Mouse (Mus musculus) E14TG2a.4 (cell line): ENCODE results near the gene Tdp2.

Source experiments
- H3K27me3 ChIP-seq: 2 replicates; pipeline ENCODE4 v1.6.1; 2014; ENCODE audit warnings: low read length, control low read depth; ENCODE audit not compliant: insufficient read depth
- H3K36me3 ChIP-seq: 2 replicates; pipeline ENCODE4 v1.6.1; 2014; ENCODE audit warnings: low read length, control low read depth; ENCODE audit not compliant: insufficient read depth
- H3K4me1 ChIP-seq: replicated peaks from 2 replicates; pipeline ENCODE4 v1.6.1; 2014; ENCODE audit warnings: low read depth, low read length, control low read depth
- H3K4me3 ChIP-seq: replicated peaks from 2 replicates; pipeline ENCODE4 v1.5.1; 2014; ENCODE audit warnings: mild to moderate bottlenecking, low read length
- H3K9me3 ChIP-seq: 2 replicates; pipeline ENCODE4 v1.6.1; 2014; ENCODE audit warnings: low read length, control low read depth
- CTCF ChIP-seq: conservative IDR thresholded peaks from 2 replicates; pipeline ENCODE4 v1.5.1; 2014; ENCODE audit warnings: low read length
- NANOG ChIP-seq: IDR thresholded peaks from 2 replicates; pipeline ENCODE4 v1.6.1; 2014; ENCODE audit warnings: borderline replicate concordance, low read length, mixed read lengths
- POU5F1 ChIP-seq: IDR thresholded peaks from 2 replicates; pipeline ENCODE4 v1.6.1; 2014; ENCODE audit warnings: low read length, borderline replicate concordance

Tdp2 gene

GRCm38 (mm10) chr13:24799925-24800673 lies 31.4 kb upstream of the Tdp2 start:
- H3K9me3 ChIP-seq: no peaks in the 10 kb centered on the region
- H3K27me3 ChIP-seq: no peaks in the 10 kb centered on the region
- peaks cover 41% of the 10 kb centered on the region for H3K4me1 ChIP-seq
- peaks cover 23% of the 10 kb centered on the region for H3K36me3 ChIP-seq
- TF ChIP-seq CTCF (no peak), POU5F1 (no peak), NANOG (no peak)
- peak overlapping the region; percentile 77 for H3K4me3 ChIP-seq

- Histone ChIP-seq H3K27me3 (no peaks in the 10 kb centered on the region), H3K4me3 (peak overlapping the region; percentile 97), H3K36me3 (peaks cover 30% of the 10 kb centered on the region), H3K9me3 (no peaks in the 10 kb centered on the region), H3K4me1 (peaks cover 41% of the 10 kb centered on the region)
- TF ChIP-seq CTCF (no peak), NANOG (no peak)
These were observed 30.7 kb upstream of the Tdp2 start for GRCm38 (mm10) chr13:24800674-24801307.

- Histone ChIP-seq H3K4me3 (peak within 1 kb of the TSS; percentile 97), H3K27me3 (no peaks in the 10 kb centered on the region), H3K4me1 (peaks cover 44% of the 10 kb centered on the region), H3K36me3 (peaks cover 36% of the 10 kb centered on the region), H3K9me3 (no peaks in the 10 kb centered on the region)
- TF ChIP-seq CTCF (no peak), NANOG (no peak), POU5F1 (no peak)
These were observed 30.1 kb upstream of the Tdp2 start, which contains the start of gene BC005537 for GRCm38 (mm10) chr13:24801308-24801921. Gene BC005537 (plus strand): TSS chr13:24801657.

- Histone ChIP-seq H3K9me3 (no peaks in the 10 kb centered on the region), H3K4me3 (peak overlapping the region; percentile 97), H3K27me3 (no peaks in the 10 kb centered on the region), H3K4me1 (peaks cover 46% of the 10 kb centered on the region), H3K36me3 (peaks cover 42% of the 10 kb centered on the region)
- no peak for TF ChIP-seq CTCF
- TF ChIP-seq POU5F1: no peak
- no peak for TF ChIP-seq NANOG
These were observed 29.3 kb upstream of the Tdp2 start for GRCm38 (mm10) chr13:24802131-24802691.

- no peaks in the 10 kb centered on the region for H3K9me3 ChIP-seq
- peak overlapping the region; percentile 97 for H3K4me3 ChIP-seq
- H3K27me3 ChIP-seq: no peaks in the 10 kb centered on the region
- H3K4me1 ChIP-seq: peaks cover 47% of the 10 kb centered on the region
- H3K36me3 ChIP-seq: peaks cover 52% of the 10 kb centered on the region
- TF ChIP-seq CTCF: no peak
- TF ChIP-seq POU5F1: no peak
- no peak for TF ChIP-seq NANOG
These were observed 28.3 kb upstream of the Tdp2 start for GRCm38 (mm10) chr13:24803196-24803595.

GRCm38 (mm10) chr13:24806079-24806478 lies 25.4 kb upstream of the Tdp2 start:
- no peak overlapping the region for H3K4me3 ChIP-seq
- TF ChIP-seq CTCF (no peak), NANOG (no peak), POU5F1 (no peak)
- H3K27me3 ChIP-seq: no peaks in the 10 kb centered on the region
- peaks cover 81% of the 10 kb centered on the region for H3K36me3 ChIP-seq
- peaks cover 34% of the 10 kb centered on the region for H3K4me1 ChIP-seq
- H3K9me3 ChIP-seq: no peaks in the 10 kb centered on the region

- peaks cover 83% of the 10 kb centered on the region for H3K36me3 ChIP-seq
- no peaks in the 10 kb centered on the region for H3K9me3 ChIP-seq
- no peak overlapping the region for H3K4me3 ChIP-seq
- peaks cover 23% of the 10 kb centered on the region for H3K4me1 ChIP-seq
- TF ChIP-seq CTCF (no peak), POU5F1 (no peak), NANOG (no peak)
- no peaks in the 10 kb centered on the region for H3K27me3 ChIP-seq
These were observed 19.0 kb upstream of the Tdp2 start for GRCm38 (mm10) chr13:24812521-24812920.

- Histone ChIP-seq H3K9me3 (no peaks in the 10 kb centered on the region), H3K4me3 (no peak overlapping the region), H3K4me1 (peaks cover 23% of the 10 kb centered on the region), H3K27me3 (no peaks in the 10 kb centered on the region), H3K36me3 (peaks cover 72% of the 10 kb centered on the region)
- TF ChIP-seq NANOG (no peak), CTCF (no peak), POU5F1 (no peak)
These were observed 16.9 kb upstream of the Tdp2 start for GRCm38 (mm10) chr13:24814616-24815015.
